ENCODE assay signal across 9 mouse cellular contexts in genomic region chr5:137532808-137533116, GRCm38 (mm10). TPM values are rescaled to one million over a fixed set of nuclear protein-coding genes. Genes with fewer than 3 reads are reported as not detected.
DNase-seq lines count a peak whose midpoint lies in the region; ATAC-seq and TF ChIP-seq lines count a peak whose summit lies in the region.
"Had no signal": no experiment of that assay in that cellular context is flagged by ENCODE, and none has a peak within 500 bp of the region (broad histone marks: within the 10 kb centered on the region; RNA-seq: fewer than 3 reads in every experiment).

No protein-coding gene starts in this region.

- ATAC-seq in heart, embryonic 12.5 days (ENCODE audit: insufficient number of reproducible peaks, low FRiP score) = peak; percentile 17
- no peak; the same call in 1 of the 2 replicates for ATAC-seq in forebrain, postnatal 0 days

- H3K27me3 ChIP-seq in heart, embryonic 12.5 days (replicated peaks) = no peaks in the 10 kb centered on the region
- H3K27me3 ChIP-seq in forebrain, postnatal 0 days (ENCODE audit: insufficient read depth, low read length) = no peaks in the 10 kb centered on the region
- H3K27me3 ChIP-seq in megakaryocyte, embryonic 14.5 days (replicated peaks) = peaks cover 8% of the 10 kb centered on the region

- WGBS in heart, embryonic 12.5 days = 0% methylated on average over 10 of the region's 12 CpGs
- 1% methylated on average over 7 of the region's 12 CpGs for WGBS in forebrain, postnatal 0 days

- intact Hi-C loops in heart, postnatal 14 days (cut with DNase I) = loop anchor here (2.0 to 5.0 kb wide), 3 partner anchors 68 to 215 kb away; partner anchors contain the start of genes Mospd3 and Tsc22d4
- intact Hi-C loops in left cerebral cortex, postnatal 25 days (cut with DNase I) = loop anchor here (1.0 to 10.0 kb wide), 7 partner anchors 21 to 498 kb away; partner anchors contain the start of genes Actl6b, Fbxo24, Gm20605 and Lrch4
- intact Hi-C loops in left cerebral cortex, postnatal 36 days (cut with DNase I) = loop anchor here (2.0 to 5.0 kb wide), 5 partner anchors 20 to 215 kb away; partner anchors contain the start of genes Actl6b, Mospd3, Pop7 and Tsc22d4
- intact Hi-C loops in gastrocnemius, postnatal 14 days (cut with DNase I; ENCODE audit: low total_unique reads) = no loop called here

- peak overlapping the region; percentile 89 for H3K9ac ChIP-seq in heart, embryonic 12.5 days
- H3K9ac ChIP-seq in ES-E14 (ENCODE audit: insufficient read depth, low read depth, low read length, poor library complexity, severe bottlenecking) = peak overlapping the region; percentile 83
- H3K9ac ChIP-seq in forebrain, postnatal 0 days = peak overlapping the region; percentile 98

- H3K4me3 ChIP-seq in heart, embryonic 12.5 days = peak overlapping the region; percentile 65
- peak overlapping the region; percentile 43 to 86 for H3K4me3 ChIP-seq in ES-E14 (ENCODE audit: insufficient read depth in 1 of 2, low read depth in 1 of 2, low read length in 2 of 2, poor library complexity in 1 of 2, severe bottlenecking in 1 of 2)
- peak overlapping the region; percentile 58 for H3K4me3 ChIP-seq in forebrain, postnatal 0 days (ENCODE audit: low read depth, low read length)
- H3K4me3 ChIP-seq in megakaryocyte, embryonic 14.5 days (replicated peaks) = peak overlapping the region; percentile 99

- peaks cover 24% of the 10 kb centered on the region for H3K4me1 ChIP-seq in heart, embryonic 12.5 days (replicated peaks)
- peaks cover 0 to 5% of the 10 kb centered on the region in 2 experiments; a peak in 2 of 4 replicates for H3K4me1 ChIP-seq in ES-E14 (ENCODE audit: control insufficient read depth in 2 of 2, insufficient read depth in 2 of 2, low read length in 2 of 2, poor library complexity in 1 of 2)
- H3K4me1 ChIP-seq in forebrain, postnatal 0 days (ENCODE audit: insufficient read depth) = no peaks in the 10 kb centered on the region
- H3K4me1 ChIP-seq in megakaryocyte, embryonic 14.5 days = peaks cover 53% of the 10 kb centered on the region

- in situ Hi-C loops in ES-E14 (cut with MboI; ENCODE audit: low sequenced_read_pairs in 2 of 2, unreplicated experiment in 2 of 2) = no loop called here

- peaks cover 26% of the 10 kb centered on the region for H3K36me3 ChIP-seq in heart, embryonic 12.5 days
- peaks cover 18% of the 10 kb centered on the region for H3K36me3 ChIP-seq in ES-E14 (ENCODE audit: control insufficient read depth, insufficient read depth, low read length, poor library complexity, severe bottlenecking)
- H3K36me3 ChIP-seq in forebrain, postnatal 0 days (ENCODE audit: insufficient read depth) = peaks cover 24% of the 10 kb centered on the region
- peaks cover 30% of the 10 kb centered on the region for H3K36me3 ChIP-seq in megakaryocyte, embryonic 14.5 days (replicated peaks; ENCODE audit: low read length)

- peak overlapping the region; percentile 83 for H3K4me2 ChIP-seq in heart, embryonic 12.5 days
- peak overlapping the region; percentile 90 for H3K4me2 ChIP-seq in forebrain, postnatal 0 days (ENCODE audit: low read depth)

- no peak for DNase-seq in heart, postnatal 14 days
- DNase-seq in ES-E14 (ENCODE audit: low read depth, low spot score) = no peak
- DNase-seq in forebrain, postnatal 0 days = no peak
- no peak for DNase-seq in left cerebral cortex, postnatal 25 days (ENCODE audit: low spot score in 2 of 2)
- DNase-seq in left cerebral cortex, postnatal 36 days (ENCODE audit: low spot score in 2 of 2) = no peak
- no peak for DNase-seq in gastrocnemius, postnatal 14 days

- no peak for TF ChIP-seq CTCF in forebrain, postnatal 0 days (IDR thresholded peaks at IDR 0.05; ENCODE audit: low read depth)

- H3K9me3 ChIP-seq in heart, embryonic 12.5 days (replicated peaks) = no peaks in the 10 kb centered on the region
- no peaks in the 10 kb centered on the region for H3K9me3 ChIP-seq in ES-E14 (ENCODE audit: control insufficient read depth, insufficient read depth, low read depth, low read length)
- no peaks in the 10 kb centered on the region for H3K9me3 ChIP-seq in forebrain, postnatal 0 days (ENCODE audit: low read length)
- peaks cover 7% of the 10 kb centered on the region for H3K9me3 ChIP-seq in megakaryocyte, embryonic 14.5 days

- H3K27ac ChIP-seq in heart, embryonic 12.5 days (ENCODE audit: poor library complexity, severe bottlenecking) = peak overlapping the region; percentile 82
- no peak overlapping the region for H3K27ac ChIP-seq in ES-E14 (ENCODE audit: insufficient read depth, low read depth, low read length, poor library complexity, severe bottlenecking)
- peak overlapping the region; percentile 98 for H3K27ac ChIP-seq in forebrain, postnatal 0 days (ENCODE audit: low read depth, low read length)

TF ChIP-seq in ES-E14, 5 proteins besides CTCF, POLR2A, EP300 and RAD21:
- TF ChIP-seq ZNF384 (IDR thresholded peaks at IDR 0.05; ENCODE audit: low read depth, low read length) = no peak
- no peak for TF ChIP-seq MAFK (IDR thresholded peaks at IDR 0.05; ENCODE audit: insufficient read depth, low read depth, low read length)
- no peak for TF ChIP-seq ZC3H11A (IDR thresholded peaks at IDR 0.05; ENCODE audit: borderline replicate concordance, low read depth, low read length)

RNA-seq across cellular contexts. Expression of gene Epo, which starts 0.3 kb away (rescaled TPM):
- not detected in 2 replicates for polyA plus RNA-seq in heart, embryonic 12.5 days (2016; fragmentation: Nextera tagmentation; extraction: Ambion mirVana)
- not detected for total RNA-seq in heart, postnatal 14 days (2021)
- 0.36 and 0.48 TPM in 2 replicates for total RNA-seq in ES-E14 (2012; rRNA removed)
- total RNA-seq in forebrain, postnatal 0 days (2014; rRNA removed) = not detected in 2 replicates
- polyA plus RNA-seq in forebrain, postnatal 0 days (2015; fragmentation: Nextera tagmentation; extraction: Ambion mirVana) = not detected in 2 replicates
- polyA plus RNA-seq in megakaryocyte, embryonic 14.5 days (2012; ENCODE audit: insufficient read depth, low replicate concordance) = not detected in 2 replicates
- total RNA-seq in left cerebral cortex, postnatal 25 days (2021) = not detected
- not detected for total RNA-seq in left cerebral cortex, postnatal 36 days (2021)
- total RNA-seq in gastrocnemius, postnatal 14 days (2021) = not detected
- total RNA-seq: hematopoietic stem cell, adult 5-6 weeks had no signal

RNA-seq across cellular contexts. Expression of gene Gnb2, which starts 0.5 kb away (rescaled TPM):
- polyA plus RNA-seq in heart, embryonic 12.5 days (2016; fragmentation: Nextera tagmentation; extraction: Ambion mirVana) = 277 and 287 TPM in 2 replicates
- total RNA-seq in heart, postnatal 14 days (2021) = 100 to 1,000 TPM; 322 to 323 TPM
- total RNA-seq in ES-E14 (2012; rRNA removed) = 259 and 297 TPM in 2 replicates
- 1,237 and 1,339 TPM in 2 replicates for total RNA-seq in forebrain, postnatal 0 days (2014; rRNA removed)
- 766 and 769 TPM in 2 replicates for polyA plus RNA-seq in forebrain, postnatal 0 days (2015; fragmentation: Nextera tagmentation; extraction: Ambion mirVana)
- polyA plus RNA-seq in megakaryocyte, embryonic 14.5 days (2012; ENCODE audit: insufficient read depth, low replicate concordance) = 332 and 439 TPM in 2 replicates
- total RNA-seq in left cerebral cortex, postnatal 25 days (2021) = 100 to 1,000 TPM; 662 to 684 TPM
- 100 to 1,000 TPM; 582 to 667 TPM for total RNA-seq in left cerebral cortex, postnatal 36 days (2021)
- 100 to 1,000 TPM; 194 to 231 TPM for total RNA-seq in gastrocnemius, postnatal 14 days (2021)

RNA-seq across cellular contexts. Expression of gene Gigyf1, which starts 14.4 kb away (rescaled TPM):
- 9.9 and 10.1 TPM in 2 replicates for polyA plus RNA-seq in heart, embryonic 12.5 days (2016; fragmentation: Nextera tagmentation; extraction: Ambion mirVana)
- 10 to 100 TPM; 28.3 to 33.8 TPM for total RNA-seq in heart, postnatal 14 days (2021)
- total RNA-seq in ES-E14 (2012; rRNA removed) = 24.7 and 40.3 TPM in 2 replicates
- 21.1 and 25.2 TPM in 2 replicates for total RNA-seq in forebrain, postnatal 0 days (2014; rRNA removed)
- 6.1 and 10.6 TPM in 2 replicates for polyA plus RNA-seq in forebrain, postnatal 0 days (2015; fragmentation: Nextera tagmentation; extraction: Ambion mirVana)
- polyA plus RNA-seq in megakaryocyte, embryonic 14.5 days (2012; ENCODE audit: insufficient read depth, low replicate concordance) = 13.2 and 15.3 TPM in 2 replicates
- 10 to 100 TPM; 39.9 to 48.6 TPM for total RNA-seq in left cerebral cortex, postnatal 25 days (2021)
- 10 to 100 TPM; 43.8 to 63.2 TPM for total RNA-seq in left cerebral cortex, postnatal 36 days (2021)
- 10 to 100 TPM; 13.4 to 18.5 TPM for total RNA-seq in gastrocnemius, postnatal 14 days (2021)

RNA-seq across cellular contexts. Expression of gene Actl6b, which starts 20.6 kb away (rescaled TPM):
- 0.40 TPM in 1 of 2 replicates, not detected in the other for polyA plus RNA-seq in heart, embryonic 12.5 days (2016; fragmentation: Nextera tagmentation; extraction: Ambion mirVana)
- not detected for total RNA-seq in heart, postnatal 14 days (2021)
- total RNA-seq in ES-E14 (2012; rRNA removed) = not detected in 2 replicates
- total RNA-seq in forebrain, postnatal 0 days (2014; rRNA removed) = 234 and 254 TPM in 2 replicates
- 256 and 281 TPM in 2 replicates for polyA plus RNA-seq in forebrain, postnatal 0 days (2015; fragmentation: Nextera tagmentation; extraction: Ambion mirVana)
- not detected in 2 replicates for polyA plus RNA-seq in megakaryocyte, embryonic 14.5 days (2012; ENCODE audit: insufficient read depth, low replicate concordance)
- 100 to 1,000 TPM; 109 to 118 TPM for total RNA-seq in left cerebral cortex, postnatal 25 days (2021)
- 100 to 1,000 TPM; 109 to 115 TPM for total RNA-seq in left cerebral cortex, postnatal 36 days (2021)
- not detected for total RNA-seq in gastrocnemius, postnatal 14 days (2021)
- total RNA-seq: hematopoietic stem cell, adult 5-6 weeks had no signal

RNA-seq across cellular contexts. Expression of gene Pop7, which starts 30.4 kb away (rescaled TPM):
- 44.0 and 44.1 TPM in 2 replicates for polyA plus RNA-seq in heart, embryonic 12.5 days (2016; fragmentation: Nextera tagmentation; extraction: Ambion mirVana)
- total RNA-seq in heart, postnatal 14 days (2021) = 10 to 100 TPM; 12.5 to 16.9 TPM
- total RNA-seq in ES-E14 (2012; rRNA removed) = 35.7 and 41.7 TPM in 2 replicates
- 79.1 and 80.6 TPM in 2 replicates for total RNA-seq in forebrain, postnatal 0 days (2014; rRNA removed)
- 99.2 and 110 TPM in 2 replicates for polyA plus RNA-seq in forebrain, postnatal 0 days (2015; fragmentation: Nextera tagmentation; extraction: Ambion mirVana)
- 30.7 and 70.0 TPM in 2 replicates for polyA plus RNA-seq in megakaryocyte, embryonic 14.5 days (2012; ENCODE audit: insufficient read depth, low replicate concordance)
- 10 to 100 TPM; 30.2 to 37.0 TPM for total RNA-seq in left cerebral cortex, postnatal 25 days (2021)
- total RNA-seq in left cerebral cortex, postnatal 36 days (2021) = 10 to 100 TPM; 33.6 to 36.1 TPM
- total RNA-seq in gastrocnemius, postnatal 14 days (2021) = 10 to 100 TPM; 15.9 to 16.1 TPM
